Mouse (Mus musculus) limb, embryonic 14.5 days (tissue): ENCODE measurements around the gene Atpaf1. TPM values are rescaled to one million over a fixed set of nuclear protein-coding genes. Genes with fewer than 3 reads are reported as not detected.

Source experiments
- ATAC-seq: fragments of 200-750 bp; cut with Nextera tagmentation; 2 replicates; pipeline ENCODE4 v1.8.0; 2017; ENCODE audit warnings: low read depth, moderate number of reproducible peaks, moderate TSS enrichment; ENCODE audit not compliant: low FRiP score
- DNase-seq: peaks from one replicate; pipeline ENCODE4 v3.0.0-alpha.2; 2015; ENCODE audit warnings: low spot score
- H3K27ac ChIP-seq: fragments of 300-500 bp; sonication (generic); replicated peaks from 2 replicates; pipeline ENCODE4 v1.5.1; 2014; ENCODE audit warnings: low read depth, mild to moderate bottlenecking, low read length, moderate library complexity, mixed read lengths
- H3K27me3 ChIP-seq: fragments of 300-500 bp; sonication (generic); 2 replicates; pipeline ENCODE4 v1.6.1; 2014; ENCODE audit warnings: low read length, mixed read lengths; ENCODE audit not compliant: control insufficient read depth, insufficient read depth
- H3K36me3 ChIP-seq: fragments of 300-500 bp; sonication (generic); 2 replicates; pipeline ENCODE4 v1.6.1; 2014; ENCODE audit warnings: mild to moderate bottlenecking, low read length, moderate library complexity, mixed read lengths; ENCODE audit not compliant: control insufficient read depth, insufficient read depth
- H3K4me1 ChIP-seq: fragments of 300-500 bp; sonication (generic); 2 replicates; pipeline ENCODE4 v1.6.1; 2014; ENCODE audit warnings: antibody characterized with exemption, low read length, mixed read lengths; ENCODE audit not compliant: control insufficient read depth, insufficient read depth
- H3K4me2 ChIP-seq: fragments of 300-500 bp; sonication (generic); replicated peaks from 2 replicates; pipeline ENCODE4 v1.6.1; 2014; ENCODE audit warnings: low read depth, mild to moderate bottlenecking, low read length, moderate library complexity; ENCODE audit not compliant: severe bottlenecking
- H3K4me3 ChIP-seq: fragments of 300-500 bp; sonication (generic); replicated peaks from 2 replicates; pipeline ENCODE4 v1.5.1; 2014; ENCODE audit warnings: low read length
- H3K9ac ChIP-seq: fragments of 300-500 bp; sonication (generic); 2 replicates; pipeline ENCODE4 v1.6.1; 2014; ENCODE audit warnings: mild to moderate bottlenecking, low read depth, low read length, moderate library complexity; ENCODE audit not compliant: severe bottlenecking
- H3K9me3 ChIP-seq: fragments of 300-500 bp; sonication (generic); 2 replicates; pipeline ENCODE4 v1.6.1; 2016; ENCODE audit warnings: low read length; ENCODE audit not compliant: control insufficient read depth
- POLR2A ChIP-seq: fragments of 200-500 bp; IDR thresholded peaks from 2 replicates; pipeline ENCODE4 v1.8.0; 2012; ENCODE audit warnings: inconsistent platforms, mild to moderate bottlenecking, moderate library complexity, borderline replicate concordance; ENCODE audit not compliant: insufficient read depth, insufficient read length; ENCODE audit errors: extremely low read depth
- WGBS: fragments of 180-500 bp; shearing (Covaris S2); extraction: QIAGEN DNeasy Blood & Tissue Kit; methylation state at CpG from one replicate; pipeline ENCODE4 v1.1.7; 2014; 5-methylcytosine and 5-hydroxymethylcytosine counted together
- polyA plus RNA-seq, 2 experiments: library from polyadenylated mRNA; depleted of rRNA in 1 of 2; stranded (reverse) in 1 of 2; unstranded in 1 of 2; fragments of >200 nt; fragmentation: Nextera tagmentation in 1 of 2; extraction: Ambion mirVana in 1 of 2; gene quantifications; 2 replicates each; pipeline versions ENCODE4 v1.2.1 to v1.2.3; 2012 to 2014

Atpaf1 gene
- polyA plus RNA-seq, 2 experiments: 29.9 to 57.1 TPM

GRCm38 (mm10) chr4:115835576-115835975, 51.0 kb downstream of the Atpaf1 start:
- ATAC-seq (no peak), DNase-seq (no peak)
- no peak overlapping the region for H3K4me2 ChIP-seq
- WGBS: 70% methylated on average over 2 of the region's 2 CpGs
- no peak overlapping the region for H3K27ac ChIP-seq
- H3K4me3 ChIP-seq: no peak overlapping the region
- no peak overlapping the region for H3K9ac ChIP-seq
- H3K4me1 ChIP-seq: peaks cover 3% of the 10 kb centered on the region; the same call in 1 of the 2 replicates
- H3K36me3 ChIP-seq: peaks cover 33% of the 10 kb centered on the region
- H3K9me3 ChIP-seq: no peaks in the 10 kb centered on the region
- TF ChIP-seq POLR2A: no peak
- H3K27me3 ChIP-seq: no peaks in the 10 kb centered on the region

DNA sequence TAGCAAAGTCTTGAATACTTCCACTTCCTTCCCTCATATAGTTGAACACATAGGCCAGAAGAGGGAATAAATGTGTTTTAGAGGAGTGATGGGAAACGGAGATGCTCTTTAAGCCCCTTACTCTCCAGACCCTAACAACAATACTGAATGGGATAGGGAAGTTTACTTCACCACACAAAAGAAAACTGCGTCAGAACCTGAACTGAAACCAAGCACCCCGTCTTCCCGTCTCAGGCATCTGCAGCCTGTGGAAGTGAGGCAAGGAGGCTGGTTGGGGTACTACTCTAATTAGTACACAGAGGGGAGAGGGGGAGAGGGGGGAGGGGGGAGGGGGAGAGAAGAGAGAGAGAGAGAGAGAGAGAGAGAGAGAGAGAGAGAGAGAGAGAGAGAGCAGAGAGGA, 53.6 kb downstream of the Atpaf1 start:
- Histone ChIP-seq H3K36me3 (peaks cover 14% of the 10 kb centered on the region; the same call in 1 of the 2 replicates), H3K9ac (no peak overlapping the region), H3K27ac (no peak overlapping the region), H3K9me3 (no peaks in the 10 kb centered on the region), H3K27me3 (no peaks in the 10 kb centered on the region), H3K4me2 (peak overlapping the region; percentile 54), H3K4me1 (peaks cover 3% of the 10 kb centered on the region; the same call in 1 of the 2 replicates), H3K4me3 (no peak overlapping the region)
- no peak for ATAC-seq
- TF ChIP-seq POLR2A: no peak
- no peak for DNase-seq
- 72% methylated on average over 4 of the region's 4 CpGs for WGBS

GRCm38 (mm10) chr4:115838696-115839641, 54.4 kb downstream of the Atpaf1 start, which contains the start of gene Mknk1:
Gene Mknk1, plus strand, starts transcription at chr4:115839198.
- peak within 1 kb of the TSS; percentile 41; the same call in 1 of the 2 replicates for H3K27ac ChIP-seq

GRCm38 (mm10) chr4:115839956-115840355, 55.3 kb downstream of the Atpaf1 start:
- no peaks in the 10 kb centered on the region for H3K27me3 ChIP-seq
- no peaks in the 10 kb centered on the region for H3K9me3 ChIP-seq
- H3K36me3 ChIP-seq: peaks cover 9% of the 10 kb centered on the region; the same call in 1 of the 2 replicates
- ATAC-seq (no peak), DNase-seq (no peak)
- WGBS: 46% methylated on average over 4 of the region's 4 CpGs
- H3K27ac ChIP-seq: no peak overlapping the region
- H3K4me3 ChIP-seq: peak overlapping the region; percentile 68
- TF ChIP-seq POLR2A: no peak
- peak overlapping the region; percentile 67 for H3K9ac ChIP-seq
- H3K4me1 ChIP-seq: peaks cover 3% of the 10 kb centered on the region; the same call in 1 of the 2 replicates
- H3K4me2 ChIP-seq: peak overlapping the region; percentile 54

More at GRCm38 (mm10) chr4:115838696-115839641, 54.4 kb downstream of the Atpaf1 start, which contains the start of gene Mknk1:
- peak; percentile 95 for DNase-seq
- Histone ChIP-seq H3K27me3 (no peaks in the 10 kb centered on the region), H3K36me3 (peaks cover 13% of the 10 kb centered on the region; the same call in 1 of the 2 replicates), H3K4me2 (peak within 1 kb of the TSS; percentile 54), H3K9ac (peak within 1 kb of the TSS; percentile 67), H3K9me3 (no peaks in the 10 kb centered on the region), H3K4me3 (peak within 1 kb of the TSS; percentile 68), H3K4me1 (peaks cover 3% of the 10 kb centered on the region; the same call in 1 of the 2 replicates)
- under 1% methylated on average over 51 of the region's 51 CpGs for WGBS
- peak; percentile 97 for ATAC-seq
- no peak for TF ChIP-seq POLR2A

DNA sequence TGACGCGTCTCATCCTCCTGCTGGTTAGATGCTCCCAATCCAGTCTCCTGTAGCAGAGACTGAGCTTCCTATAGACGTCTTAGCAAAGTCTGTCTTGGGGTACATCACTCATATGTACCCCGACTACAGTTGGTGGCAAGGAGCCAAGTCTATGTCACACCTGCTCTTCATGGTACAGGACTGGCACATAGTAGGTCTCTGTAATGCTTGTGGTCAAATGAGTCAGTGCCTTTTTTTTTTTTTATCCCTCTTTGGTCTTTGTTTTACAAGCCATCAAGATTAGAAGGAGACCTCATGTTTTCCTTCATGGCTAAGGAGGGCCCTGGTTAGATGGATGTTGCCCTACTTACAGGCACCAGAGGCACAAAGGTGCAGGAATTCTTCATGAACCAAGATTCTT, 56.2 kb downstream of the Atpaf1 start:
- no peak overlapping the region for H3K4me3 ChIP-seq
- no peak for TF ChIP-seq POLR2A
- DNase-seq (no peak), ATAC-seq (no peak)
- H3K9ac ChIP-seq: no peak overlapping the region
- no peak overlapping the region for H3K27ac ChIP-seq
- no peak overlapping the region for H3K4me2 ChIP-seq
- WGBS: 90% methylated on average over 4 of the region's 4 CpGs
- no peaks in the 10 kb centered on the region for H3K9me3 ChIP-seq
- 0 out of 2 replicates have a peak, but pooled peaks cover under 1% of the 10 kb centered on the region for H3K36me3 ChIP-seq
- H3K4me1 ChIP-seq: peaks cover 3% of the 10 kb centered on the region; the same call in 1 of the 2 replicates
- no peaks in the 10 kb centered on the region for H3K27me3 ChIP-seq
